Mouse (Mus musculus) gastrocnemius, postnatal 25 days (tissue): ENCODE measurements around the gene Hist1h4b. TPM values are rescaled to one million over a fixed set of nuclear protein-coding genes. Genes with fewer than 3 reads are reported as not detected.
"Not testable (repeated sequence)": the region's sequence is repeated elsewhere in the genome, so short reads cannot be mapped to it uniquely, and the experiment has no call there.

Source experiments
- DNase-seq: peaks from one replicate; pipeline ENCODE4 v3.0.0; 2022
- total RNA-seq, 2 experiments: library from RNA; stranded (reverse); gene quantifications; 1 replicate in 1 of 2; 2 replicates in 1 of 2; pipeline ENCODE4 v1.2.3; 2021

Hist1h4b gene
- total RNA-seq, 2 experiments from 2014 or later: 8.6 to 18.2 TPM

DNA sequence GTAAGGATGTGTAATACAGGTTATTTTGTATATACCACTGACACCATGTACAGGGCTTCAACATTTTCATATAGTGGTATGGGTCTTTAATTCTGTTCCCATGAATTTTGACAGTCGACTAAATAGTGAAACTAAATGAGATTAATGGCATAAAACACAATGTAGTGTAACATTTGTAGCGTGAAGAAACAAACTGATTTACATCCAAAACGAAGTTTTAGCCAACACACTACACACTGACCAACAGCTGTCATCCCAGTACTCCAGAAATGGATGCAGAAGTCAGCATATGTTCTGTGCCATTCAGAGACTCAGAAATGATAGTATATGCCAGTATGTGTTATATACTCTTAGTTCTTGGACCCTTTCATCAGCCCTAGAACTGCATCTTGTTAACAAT, 1.1 kb downstream of the Hist1h4b start:
- DNase-seq: no peak

DNA sequence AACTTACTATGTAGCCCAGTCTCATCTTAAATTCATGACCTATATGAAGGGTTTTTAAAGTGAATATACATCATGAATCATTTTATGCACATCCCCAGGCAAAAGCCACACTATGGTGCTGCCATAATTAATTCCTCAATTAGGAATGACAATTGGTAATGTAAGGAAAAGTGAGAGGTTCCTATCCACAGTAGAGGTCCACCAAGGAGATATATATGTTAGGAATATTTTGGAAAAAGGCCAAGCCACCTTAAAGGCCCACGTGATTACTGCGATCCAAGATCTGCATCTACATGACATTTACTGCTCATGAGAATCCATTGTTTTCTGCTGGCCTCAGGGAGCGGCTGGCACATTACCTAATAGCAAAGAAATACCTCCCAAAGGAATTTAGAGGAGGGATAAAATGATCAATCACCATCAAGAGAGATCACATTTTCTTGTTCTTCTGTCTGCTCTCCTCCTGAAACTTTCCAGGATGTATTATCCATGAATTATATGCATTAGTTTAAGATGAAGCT, 2.5 kb downstream of the Hist1h4b start:
- DNase-seq: no peak

DNA sequence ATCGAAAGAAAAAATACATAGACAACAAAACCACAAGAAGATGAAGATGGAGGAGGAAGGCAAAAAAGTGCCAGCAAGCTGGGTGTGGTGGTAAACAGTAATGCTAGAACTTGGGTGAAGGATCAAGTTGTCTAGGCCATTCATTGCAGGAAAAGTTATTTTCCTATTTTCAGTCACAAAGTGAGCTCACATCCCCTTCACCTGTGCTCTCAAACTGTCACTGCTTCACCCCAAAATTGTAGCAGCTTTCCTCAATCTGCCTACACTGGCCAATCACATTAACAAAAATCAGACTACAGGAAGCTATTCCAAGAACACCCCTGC, 3.1 kb downstream of the Hist1h4b start:
- no peak for DNase-seq

DNA sequence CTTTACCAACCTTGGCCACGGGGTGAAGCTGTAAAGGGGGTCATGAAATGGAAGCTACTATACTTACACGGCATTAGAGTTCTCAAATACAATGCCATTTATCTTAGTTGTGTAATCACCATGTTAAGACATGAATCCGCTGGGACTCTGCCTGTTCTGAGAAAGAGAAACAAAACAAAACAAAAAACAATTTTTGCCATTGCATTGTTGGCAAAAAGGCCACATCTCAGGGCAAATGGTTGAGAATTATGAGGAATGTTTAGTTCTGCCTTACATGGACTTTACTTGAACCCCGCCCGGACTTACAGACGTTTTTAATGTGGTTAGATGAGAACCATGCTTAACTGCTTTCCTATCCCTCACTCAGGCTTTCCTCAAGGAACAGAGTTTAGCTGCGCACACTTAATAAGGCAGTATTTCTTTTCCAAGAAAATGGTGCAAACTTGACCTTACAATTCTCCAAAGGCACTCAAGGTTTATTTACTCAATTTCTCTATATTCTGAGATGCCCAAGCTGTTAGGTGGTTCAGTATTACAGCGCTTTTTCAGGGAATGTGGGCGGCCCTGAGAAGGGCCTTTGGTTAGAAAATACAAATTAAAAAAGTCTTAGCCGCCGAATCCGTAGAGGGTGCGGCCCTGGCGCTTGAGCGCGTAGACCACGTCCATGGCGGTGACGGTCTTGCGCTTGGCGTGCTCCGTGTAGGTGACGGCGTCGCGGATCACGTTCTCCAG, 3.6 kb downstream of the Hist1h4b start:
- no peak for DNase-seq

DNA sequence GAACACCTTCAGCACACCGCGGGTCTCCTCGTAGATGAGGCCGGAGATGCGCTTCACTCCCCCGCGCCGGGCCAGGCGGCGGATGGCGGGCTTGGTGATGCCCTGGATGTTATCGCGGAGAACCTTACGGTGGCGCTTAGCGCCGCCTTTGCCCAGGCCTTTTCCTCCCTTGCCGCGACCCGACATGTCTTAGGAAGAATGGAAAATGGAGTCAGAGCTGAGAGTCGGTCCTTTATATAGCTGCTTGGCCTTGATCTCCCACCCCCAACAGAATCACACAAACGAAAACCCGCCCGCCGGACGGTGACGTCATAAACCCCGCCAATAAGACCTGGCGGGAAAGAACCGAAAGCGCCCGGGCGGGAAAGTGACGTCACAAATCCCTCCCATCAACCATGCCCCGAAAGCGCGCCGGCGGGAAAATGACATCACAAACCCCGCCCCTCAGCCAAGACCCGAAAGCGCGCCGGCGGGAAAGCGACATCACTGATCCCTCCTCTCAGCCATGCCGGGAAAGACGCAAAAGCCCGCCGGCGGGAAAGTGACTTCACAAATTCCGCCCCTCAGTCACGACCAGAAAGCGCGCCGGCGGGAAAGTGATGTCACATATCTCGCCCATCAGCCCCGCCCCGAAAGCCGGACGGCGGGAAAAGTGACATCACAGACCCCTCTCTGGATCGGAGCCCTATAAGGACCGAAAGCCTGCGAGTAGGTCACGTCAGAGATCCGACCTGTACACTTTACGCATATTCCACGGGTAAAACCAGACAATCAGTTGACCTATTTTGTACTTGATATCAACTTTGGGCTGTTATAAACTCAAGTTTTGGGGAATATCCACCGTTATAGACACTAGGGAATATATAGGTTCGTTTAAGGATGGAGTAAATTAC, 4.4 kb downstream of the Hist1h4b start, which contains the start of gene Hist1h4a:
TSS of gene Hist1h4a (minus strand) at position 259 of the 893 bp plus-strand sequence.
- DNase-seq: peak; percentile 95

DNA sequence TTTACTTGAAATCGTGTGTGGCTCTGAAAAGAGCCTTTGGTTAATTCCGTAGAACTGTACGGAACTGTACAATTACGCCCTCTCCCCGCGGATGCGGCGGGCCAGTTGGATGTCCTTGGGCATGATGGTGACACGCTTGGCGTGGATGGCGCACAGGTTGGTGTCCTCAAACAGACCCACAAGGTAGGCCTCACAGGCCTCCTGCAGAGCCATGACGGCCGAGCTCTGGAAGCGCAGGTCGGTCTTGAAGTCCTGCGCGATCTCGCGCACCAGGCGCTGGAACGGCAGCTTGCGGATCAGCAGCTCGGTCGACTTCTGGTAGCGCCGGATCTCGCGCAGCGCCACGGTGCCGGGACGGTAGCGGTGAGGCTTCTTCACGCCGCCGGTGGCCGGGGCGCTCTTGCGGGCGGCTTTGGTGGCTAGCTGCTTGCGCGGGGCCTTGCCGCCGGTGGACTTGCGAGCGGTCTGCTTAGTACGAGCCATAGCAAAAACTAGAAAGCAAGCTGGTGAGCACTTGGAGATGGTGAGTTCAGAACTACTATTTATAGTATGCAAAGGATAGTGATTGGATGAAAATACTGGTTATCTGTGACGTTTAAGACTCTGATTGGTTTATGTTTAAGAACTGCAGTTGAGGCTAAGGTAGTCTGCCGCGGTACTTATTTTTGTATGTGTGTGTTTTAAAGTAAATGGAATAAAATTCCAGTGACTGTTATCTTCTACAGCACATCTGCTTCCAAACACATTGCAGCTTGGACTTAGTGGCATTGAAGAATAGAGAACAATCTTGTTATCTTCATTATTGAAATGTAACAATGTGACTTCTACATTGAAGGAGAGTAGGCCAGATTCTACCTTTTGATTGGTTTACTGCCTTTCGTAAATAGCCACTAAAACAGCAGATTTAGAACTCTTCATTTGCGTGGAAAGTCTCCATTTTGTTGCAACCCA, 5.3 kb downstream of the Hist1h4b start, which contains the start of gene Hist1h3a:
TSS of gene Hist1h3a (minus strand) at position 516 of the 951 bp plus-strand sequence.
- DNase-seq: peak; percentile 57

DNA sequence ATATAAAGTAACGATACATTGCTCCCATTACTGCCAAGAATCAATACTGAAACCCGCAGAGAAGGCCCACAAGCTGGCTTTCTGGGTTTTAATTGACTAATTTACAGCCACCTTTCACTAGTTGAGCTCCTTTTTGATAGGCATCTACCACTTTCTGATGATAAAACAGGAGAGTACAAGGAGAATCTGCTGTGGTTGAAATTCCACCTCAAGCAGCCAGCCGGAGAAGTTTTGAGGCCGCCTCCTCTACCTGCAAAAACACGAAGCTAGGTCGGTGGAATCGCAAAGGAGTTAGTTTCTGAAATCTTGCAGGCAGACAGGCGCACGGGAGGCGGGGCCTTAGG, 6.4 kb downstream of the Hist1h4b start:
- DNase-seq: no peak

DNA sequence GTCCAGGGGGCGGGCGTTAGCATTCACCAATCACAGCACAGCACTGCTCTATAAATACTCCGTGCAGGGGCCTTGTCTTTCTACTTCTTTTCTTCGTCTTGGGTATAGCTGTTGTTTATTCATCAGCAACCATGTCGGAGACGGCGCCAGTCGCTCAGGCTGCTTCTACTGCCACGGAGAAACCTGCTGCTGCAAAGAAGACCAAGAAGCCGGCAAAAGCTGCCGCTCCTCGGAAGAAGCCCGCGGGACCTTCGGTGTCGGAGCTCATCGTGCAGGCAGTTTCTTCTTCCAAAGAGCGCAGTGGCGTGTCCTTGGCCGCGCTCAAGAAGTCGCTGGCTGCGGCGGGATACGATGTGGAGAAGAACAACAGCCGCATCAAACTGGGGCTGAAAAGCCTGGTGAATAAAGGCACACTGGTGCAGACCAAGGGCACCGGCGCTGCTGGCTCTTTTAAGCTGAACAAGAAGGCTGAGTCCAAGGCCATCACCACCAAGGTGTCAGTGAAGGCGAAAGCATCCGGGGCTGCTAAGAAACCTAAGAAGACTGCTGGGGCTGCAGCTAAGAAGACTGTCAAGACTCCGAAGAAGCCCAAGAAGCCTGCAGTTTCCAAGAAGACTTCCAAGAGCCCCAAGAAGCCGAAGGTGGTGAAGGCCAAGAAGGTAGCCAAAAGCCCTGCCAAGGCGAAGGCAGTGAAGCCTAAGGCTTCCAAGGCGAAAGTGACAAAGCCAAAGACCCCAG, 6.9 kb downstream of the Hist1h4b start, which contains the start of gene Hist1h1a:
TSS of gene Hist1h1a (plus strand) at position 81 of the 738 bp plus-strand sequence.
- DNase-seq: peak; percentile 75

DNA sequence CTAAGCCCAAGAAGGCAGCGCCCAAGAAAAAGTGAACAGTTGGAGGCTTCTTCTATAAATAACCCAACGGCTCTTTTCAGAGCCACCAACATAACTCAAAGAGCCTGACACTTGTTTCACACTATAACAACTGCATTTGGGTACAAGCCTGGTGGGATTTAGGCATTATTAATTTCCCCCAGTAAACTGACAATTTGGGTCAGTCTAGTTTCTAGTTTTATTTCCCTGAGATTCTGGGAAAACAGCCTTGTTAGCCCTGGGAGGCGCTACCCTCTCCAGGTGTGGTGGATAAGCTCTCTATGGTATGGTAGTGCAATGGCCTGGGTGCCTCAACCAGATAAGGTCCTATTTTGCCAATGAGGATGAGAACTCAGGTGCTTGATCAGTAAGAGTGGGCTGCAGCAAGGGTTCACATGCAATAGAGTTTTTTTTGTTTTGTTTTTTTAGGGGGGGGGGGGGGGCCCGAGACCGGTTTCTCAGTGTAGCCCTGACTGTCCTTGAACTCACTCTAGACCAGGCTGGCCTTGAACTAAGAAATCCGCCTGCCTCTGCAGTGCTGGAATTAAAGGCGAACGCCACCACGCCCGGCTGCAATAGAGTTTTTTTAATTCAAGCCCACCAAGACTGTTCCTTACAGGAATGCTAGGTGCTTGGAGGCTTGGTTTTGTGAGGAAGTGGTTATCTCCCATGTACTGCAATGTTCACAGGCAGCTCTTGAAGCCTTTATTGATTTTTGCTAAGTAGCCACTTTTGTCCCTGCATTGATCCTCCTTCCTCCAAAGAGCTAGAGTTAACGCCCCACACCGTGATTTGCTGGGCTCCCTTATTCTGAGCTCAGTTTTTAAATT, 7.7 kb downstream of the Hist1h4b start:
- no peak for DNase-seq

DNA sequence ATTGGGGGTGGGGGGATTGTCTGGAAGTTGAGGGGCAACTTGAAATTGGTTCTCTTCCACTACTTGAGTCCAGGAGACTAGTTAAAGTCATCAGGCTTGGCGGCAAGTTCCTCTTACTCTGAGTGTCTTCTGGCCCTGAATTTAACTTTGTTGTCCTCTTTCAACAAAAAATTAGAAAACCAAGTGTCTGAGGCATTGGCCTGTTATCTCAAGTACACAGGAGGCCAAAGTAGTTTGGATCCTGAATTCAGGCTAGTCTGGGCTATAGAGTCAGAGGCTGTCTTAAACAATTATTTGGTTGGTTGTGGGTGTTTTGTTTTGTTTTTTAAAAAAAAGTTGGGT, 8.3 kb downstream of the Hist1h4b start:
- DNase-seq: no peak

DNA sequence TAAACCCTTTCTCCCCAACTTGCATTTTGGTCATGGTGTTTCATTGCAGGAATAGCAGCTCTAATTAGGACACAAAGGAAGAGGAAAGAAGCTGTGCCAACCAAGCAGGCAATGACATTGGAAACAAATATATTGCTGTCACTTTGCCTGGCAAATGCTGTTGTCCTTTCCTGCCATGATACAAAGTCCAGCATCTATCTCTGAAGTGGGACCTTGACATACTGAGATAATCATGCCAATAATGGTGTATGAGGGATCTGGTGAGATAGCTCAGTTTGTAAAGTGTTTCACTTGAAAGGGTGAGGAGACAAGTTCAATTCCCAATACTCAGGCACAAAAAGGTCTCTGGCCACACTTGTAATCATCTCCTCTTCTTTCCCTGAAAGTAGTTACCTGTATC, 10.0 kb downstream of the Hist1h4b start:
- DNase-seq: no peak

DNA sequence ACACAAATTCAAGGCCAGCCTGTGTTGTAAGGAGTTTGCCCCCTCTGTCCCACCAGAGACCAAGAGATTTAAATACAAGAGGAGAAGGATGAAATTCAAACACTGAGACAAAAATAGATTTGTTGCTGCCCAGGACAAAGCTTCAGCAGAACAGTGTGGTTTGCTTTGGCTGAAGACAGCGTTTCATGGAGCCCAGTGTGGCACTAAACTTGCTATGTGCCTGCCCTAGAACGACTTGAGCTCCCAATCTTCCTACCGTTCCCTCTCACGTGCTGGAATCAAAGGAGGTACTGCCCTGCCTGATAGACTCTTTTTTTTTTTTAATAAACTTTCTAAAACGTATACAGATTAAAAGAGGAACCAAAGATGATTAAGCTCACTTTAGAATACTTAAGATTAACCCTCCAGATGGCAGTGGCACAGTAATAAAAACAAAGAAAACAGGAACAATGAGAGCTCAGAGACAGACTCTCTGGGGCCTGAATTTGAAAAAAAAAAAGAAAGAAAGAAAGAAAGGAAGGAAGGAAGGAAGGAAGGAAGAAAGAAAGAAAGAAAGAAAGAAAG, 12.1 kb downstream of the Hist1h4b start:
- DNase-seq: no peak

DNA sequence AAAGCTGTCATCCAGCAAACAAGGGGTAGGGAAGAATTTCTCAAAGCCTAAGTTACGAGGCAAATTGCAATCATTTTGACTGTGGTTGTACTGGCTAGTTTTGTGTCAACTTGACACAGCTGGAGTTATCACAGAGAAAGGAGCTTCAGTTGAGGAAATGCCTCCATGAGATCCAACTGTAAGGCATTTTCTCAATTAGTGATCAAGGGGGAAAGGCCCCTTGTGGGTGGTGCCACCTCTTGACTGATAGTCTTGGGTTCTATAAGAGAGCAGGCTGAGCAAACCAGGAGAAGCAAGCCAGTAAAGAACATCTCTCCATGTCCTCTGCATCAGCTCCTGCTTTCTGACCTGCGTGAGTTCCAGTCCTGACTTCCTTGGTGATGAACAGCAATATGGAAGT, 12.8 kb downstream of the Hist1h4b start, which contains the start of gene Trim38:
TSS of gene Trim38 (plus strand) at position 301 of the 400 bp plus-strand sequence.
- not testable (repeated sequence) for DNase-seq

DNA sequence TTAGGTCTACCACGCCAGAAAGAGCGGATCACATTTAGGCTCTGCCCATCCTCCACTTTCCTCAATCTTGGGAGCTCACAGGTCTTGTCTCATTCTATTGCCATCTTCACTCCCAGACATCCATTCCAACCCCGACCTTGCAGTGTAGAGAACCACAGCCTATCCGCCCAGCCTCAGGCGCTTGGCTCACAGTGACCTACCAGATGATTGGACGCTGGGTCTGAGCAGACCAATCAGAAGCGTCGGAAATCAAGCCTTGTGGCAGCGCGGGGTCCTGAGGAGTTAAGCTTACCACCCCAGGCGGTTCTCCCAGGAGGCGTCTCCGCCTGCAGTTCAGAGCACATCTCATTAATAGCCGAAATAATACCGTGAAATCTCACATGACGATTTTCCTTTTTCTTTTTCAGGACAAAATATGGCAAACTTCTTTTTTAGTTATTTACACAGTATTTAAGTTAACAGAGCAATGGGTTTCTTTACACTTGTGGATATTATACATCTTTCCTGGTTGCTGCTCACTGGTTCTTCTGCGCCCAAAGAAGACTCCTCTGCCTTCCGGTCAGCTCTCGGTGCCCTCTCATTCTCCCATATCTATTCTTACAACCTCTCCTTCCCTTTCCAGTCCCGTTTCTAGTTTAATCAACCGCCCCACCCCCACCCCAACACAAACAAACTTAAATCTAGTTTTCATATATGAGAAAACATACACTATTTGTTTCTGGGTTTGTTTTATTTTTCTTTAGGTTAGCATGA, 15.9 kb downstream of the Hist1h4b start:
- no peak for DNase-seq

DNA sequence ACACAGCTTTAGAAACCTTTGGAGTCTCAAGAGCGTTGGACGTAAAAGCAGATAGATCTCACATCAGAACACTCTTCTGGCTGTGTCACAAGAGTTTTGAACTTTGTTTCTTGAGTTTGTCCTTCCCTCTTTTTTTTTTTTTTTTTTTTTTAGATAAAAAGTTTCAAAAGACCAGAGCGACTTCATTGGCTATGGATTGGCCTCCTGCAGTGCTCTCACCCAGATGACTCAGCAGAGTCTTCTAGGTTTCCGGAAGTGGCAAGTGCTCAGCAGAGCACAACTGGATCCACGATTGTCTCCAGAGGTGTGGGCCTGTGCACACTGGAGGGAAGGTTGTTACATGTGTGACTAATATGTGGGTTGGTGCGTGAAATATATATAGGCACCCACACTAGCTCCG, 21.5 kb downstream of the Hist1h4b start:
- no peak for DNase-seq

DNA sequence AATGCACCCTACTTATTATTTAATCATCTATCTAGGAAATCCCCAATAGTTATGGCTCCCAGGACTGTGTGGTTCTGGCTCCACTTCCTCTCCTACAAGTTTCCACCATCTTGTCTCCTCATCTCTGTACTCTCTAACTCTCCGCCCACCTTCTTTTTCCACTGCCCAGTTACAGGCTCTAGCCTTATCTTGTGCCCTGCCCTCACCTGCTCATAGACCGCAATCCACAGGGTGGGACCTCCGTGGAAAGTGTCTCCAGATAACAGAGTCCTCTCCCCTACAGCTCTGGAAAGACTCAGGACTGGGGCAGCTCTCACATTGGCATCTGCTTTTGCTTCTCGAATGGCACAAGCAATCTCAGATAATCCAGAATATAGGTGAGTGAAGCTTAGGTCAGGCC, 22.2 kb downstream of the Hist1h4b start:
- DNase-seq: no peak

DNA sequence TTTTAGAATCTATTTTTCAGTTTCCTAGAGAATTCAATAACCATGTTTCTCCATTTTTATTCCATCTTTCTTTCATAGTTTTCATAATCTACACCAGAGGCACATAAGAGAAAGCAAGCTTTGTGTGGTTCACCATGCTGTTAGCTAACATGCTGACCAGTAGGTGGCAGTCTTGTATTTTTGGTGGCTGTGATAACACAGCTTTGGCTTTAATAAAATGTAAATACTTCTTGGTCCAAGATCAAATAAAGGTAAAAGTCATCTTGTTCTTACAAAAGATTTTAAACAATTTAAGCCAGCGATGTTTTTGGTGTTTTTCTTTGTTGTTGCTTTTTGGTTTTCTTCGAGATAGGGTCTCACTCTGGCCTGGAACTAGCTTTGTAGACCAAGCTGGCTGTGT, 35.7 kb downstream of the Hist1h4b start:
- no peak for DNase-seq

DNA sequence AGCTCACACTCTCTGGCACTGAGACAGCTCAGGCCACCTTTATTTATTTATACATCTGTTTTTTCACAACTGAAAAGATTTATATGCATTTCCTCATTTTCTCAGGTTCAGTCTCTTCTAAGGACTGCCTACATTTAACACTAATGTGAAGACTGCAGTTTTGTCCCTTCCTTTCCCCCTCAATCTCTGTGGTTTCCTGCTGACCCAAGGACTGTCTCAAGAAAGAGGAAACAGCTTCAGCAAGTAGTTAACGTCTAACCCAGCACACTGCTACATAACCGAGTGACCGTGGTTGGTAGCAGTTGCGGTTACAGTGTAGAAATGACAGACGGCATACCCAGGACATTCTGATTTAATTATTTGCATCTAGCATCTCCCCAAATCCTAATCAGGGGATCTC, 42.6 kb downstream of the Hist1h4b start:
- DNase-seq: no peak

DNA sequence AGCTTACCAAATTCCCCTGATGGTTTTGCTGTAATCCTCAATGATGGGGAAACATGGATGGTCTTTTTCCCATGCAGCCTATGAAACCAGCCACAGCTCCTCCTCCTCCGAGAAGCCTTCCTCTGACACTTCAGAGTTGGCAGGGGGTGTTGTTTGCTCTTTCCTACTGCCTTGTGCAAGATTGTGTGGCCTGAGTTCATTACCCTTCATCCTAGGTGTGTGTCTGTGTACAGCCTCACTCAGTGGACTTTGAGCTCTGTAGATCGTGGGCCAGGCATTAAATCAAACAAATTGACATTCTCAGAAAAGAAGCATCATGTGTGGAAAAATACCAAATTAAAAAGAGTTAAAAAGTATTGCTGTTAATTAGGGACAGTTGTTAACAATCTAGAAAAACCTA, 47.7 kb downstream of the Hist1h4b start:
- no peak for DNase-seq
